Mouse (Mus musculus): ENCODE measurements around the gene Cdc37l1.

DNA sequence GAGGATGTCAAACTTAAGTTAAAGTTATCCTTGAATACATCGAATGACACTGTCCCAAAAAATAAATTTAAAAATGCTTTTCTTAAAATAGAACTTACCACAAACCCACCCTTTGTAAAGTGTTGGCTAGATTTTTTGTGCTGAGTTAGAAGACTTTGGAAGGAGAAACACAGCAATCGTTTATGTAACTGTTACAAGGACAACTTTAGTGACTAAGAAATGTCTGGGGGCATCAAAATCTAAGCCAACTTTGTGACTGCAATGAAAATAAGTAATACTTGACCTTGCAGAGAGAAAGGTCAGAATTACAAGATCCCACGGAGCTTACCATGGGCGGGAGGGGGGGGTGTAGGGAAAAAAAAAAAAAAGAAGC is 56.8 kb downstream of the Cdc37l1 start:
- TF ChIP-seq POLR2A (IDR thresholded peaks at IDR 0.05; ENCODE audit: insufficient read length, low read depth), result no peak
- TF ChIP-seq MAX (IDR thresholded peaks at IDR 0.05; ENCODE audit: low read depth), result no peak
- no peak for TF ChIP-seq MYOD1 (IDR thresholded peaks at IDR 0.05; ENCODE audit: control insufficient read depth in 1 of 3, insufficient read length in 2 of 3, low read depth in 2 of 3)

Data from myocyte (in vitro differentiated cells).